Mouse (Mus musculus) cortical plate, adult 2 months (tissue): ENCODE results near the gene Rbms1.

Source experiments
- CTCF ChIP-seq: fragments of 200-500 bp; IDR thresholded peaks from 2 replicates; pipeline ENCODE4 v1.5.1; 2011; ENCODE audit warnings: mild to moderate bottlenecking, control low read depth, low read length; ENCODE audit not compliant: insufficient read depth; ENCODE audit errors: extremely low read depth
- POLR2A ChIP-seq: fragments of 200-500 bp; IDR thresholded peaks from 2 replicates; pipeline ENCODE4 v1.6.1; 2011; ENCODE audit warnings: mild to moderate bottlenecking, low read length, control low read depth; ENCODE audit not compliant: insufficient read depth; ENCODE audit errors: extremely low read depth

DNA sequence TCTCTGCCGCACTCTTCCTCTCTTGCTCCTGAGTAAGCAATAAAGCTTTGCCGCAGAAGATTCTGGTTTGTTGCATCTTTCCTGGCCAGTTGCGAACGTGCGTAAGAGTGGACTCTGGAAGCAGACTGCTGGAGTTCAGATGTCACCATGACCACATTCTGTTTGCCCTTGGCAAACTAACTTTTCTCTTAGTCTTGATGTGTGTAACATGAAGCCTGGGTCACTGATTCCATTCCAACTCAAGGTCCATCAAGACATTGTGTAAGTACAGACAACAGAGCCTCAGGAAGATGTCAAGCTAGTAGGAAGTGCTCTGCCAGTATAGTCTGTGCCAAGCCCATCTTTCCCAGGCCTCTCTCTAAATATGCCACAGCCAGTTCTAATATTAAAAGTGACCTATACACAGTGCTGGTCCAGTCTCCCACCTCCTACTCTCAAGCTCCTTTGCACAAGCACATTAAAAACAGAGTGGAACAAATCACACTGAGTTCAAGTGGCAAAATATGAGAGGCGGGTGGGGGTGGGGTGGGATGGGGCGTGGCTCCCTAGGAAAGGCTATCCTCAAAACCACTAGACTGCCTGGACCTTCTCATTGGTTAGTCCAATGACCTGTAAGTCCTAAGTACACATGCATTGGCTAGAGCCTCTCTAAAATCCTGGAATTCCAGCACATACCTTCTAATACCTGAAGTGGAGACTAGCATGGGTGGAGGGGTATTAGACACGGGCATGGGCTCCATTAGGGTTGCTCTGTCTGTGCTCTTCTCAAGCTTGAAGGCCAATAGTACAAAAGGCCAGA lies 99.9 kb downstream of the Rbms1 start:
- TF ChIP-seq CTCF (no peak), POLR2A (no peak)
